Mouse (Mus musculus): ENCODE results near the gene Ppp1r21. TPM values are rescaled to one million over a fixed set of nuclear protein-coding genes. Genes with fewer than 3 reads are reported as not detected.

Gene Ppp1r21
- polyA plus RNA-seq, 1 experiment from 2014 or later = 19.6 TPM

DNA sequence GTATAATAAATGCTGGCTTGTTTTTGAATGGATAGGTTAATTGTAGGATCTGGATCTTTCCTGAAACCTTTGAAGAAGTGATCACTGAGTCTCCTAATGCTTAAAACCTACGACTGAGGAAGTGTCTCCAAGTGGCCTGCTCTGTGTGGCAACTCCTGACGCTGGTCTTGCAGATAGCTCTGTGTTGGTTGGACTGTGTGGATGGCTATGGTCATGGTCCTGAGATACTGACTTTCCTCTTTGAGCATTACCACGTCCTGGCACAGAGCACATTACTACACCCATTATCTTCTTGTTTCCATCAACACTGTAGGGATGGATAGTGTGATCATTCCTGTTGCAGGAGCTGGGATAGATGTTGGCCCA is 13.5 kb downstream of the Ppp1r21 start:
- Histone ChIP-seq H3K4me1 (ENCODE audit: control insufficient read depth, insufficient read depth, low read length) (0 out of 2 replicates have a peak, but pooled peaks cover 2% of the 10 kb centered on the region), H3K27ac (ENCODE audit: low read length) (peak overlapping the region; percentile 52; the same call in 1 of the 2 replicates), H3K36me3 (ENCODE audit: control insufficient read depth, insufficient read depth, low read length) (peaks cover 4% of the 10 kb centered on the region), H3K4me3 (replicated peaks; ENCODE audit: low read length) (no peak overlapping the region), H3K27me3 (ENCODE audit: control insufficient read depth, insufficient read depth, low read length) (no peaks in the 10 kb centered on the region), H3K9ac (ENCODE audit: low read length) (no peak overlapping the region), H3K9me3 (replicated peaks; ENCODE audit: control insufficient read depth, low read length) (no peaks in the 10 kb centered on the region), H3K4me2 (ENCODE audit: low read depth, low read length) (no peak overlapping the region)
- no peak for ATAC-seq (ENCODE audit: insufficient read depth, low FRiP score)
- 59% methylated on average over 3 of the region's 3 CpGs for WGBS

DNA sequence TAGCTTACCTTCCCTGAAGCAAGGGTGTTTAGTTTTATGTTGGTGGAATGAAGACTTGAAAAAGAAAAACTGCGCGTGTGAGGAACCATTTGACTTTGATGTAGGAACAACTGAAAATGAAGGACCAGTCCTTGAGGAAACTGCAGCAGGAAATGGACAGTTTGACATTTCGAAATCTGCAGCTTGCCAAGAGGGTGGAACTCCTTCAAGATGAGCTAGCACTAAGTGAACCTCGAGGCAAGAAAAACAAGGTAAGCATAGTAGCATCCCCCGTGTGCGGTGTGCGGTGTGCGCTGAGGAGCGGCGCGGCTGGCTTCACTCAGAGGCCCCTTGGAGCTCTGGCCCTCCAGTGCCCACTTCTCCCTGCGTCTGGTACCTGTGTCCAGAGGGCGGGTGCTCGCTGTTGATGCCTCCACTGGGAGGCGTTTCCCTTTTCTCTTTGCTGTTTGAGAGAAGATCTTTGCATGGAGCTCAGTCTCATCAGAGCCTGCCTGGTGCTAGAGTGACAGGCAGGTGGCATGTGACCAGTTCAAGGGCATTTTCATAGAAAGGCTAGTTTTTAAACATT is 15.4 kb downstream of the Ppp1r21 start:
- H3K27ac ChIP-seq (ENCODE audit: low read length) = no peak overlapping the region
- H3K36me3 ChIP-seq (ENCODE audit: control insufficient read depth, insufficient read depth, low read length) = peaks cover 11% of the 10 kb centered on the region
- no peaks in the 10 kb centered on the region for H3K9me3 ChIP-seq (replicated peaks; ENCODE audit: control insufficient read depth, low read length)
- H3K4me3 ChIP-seq (replicated peaks; ENCODE audit: low read length) = no peak overlapping the region
- no peak for ATAC-seq (ENCODE audit: insufficient read depth, low FRiP score)
- no peak overlapping the region for H3K9ac ChIP-seq (ENCODE audit: low read length)
- H3K4me2 ChIP-seq (ENCODE audit: low read depth, low read length) = no peak overlapping the region
- H3K27me3 ChIP-seq (ENCODE audit: control insufficient read depth, insufficient read depth, low read length) = no peaks in the 10 kb centered on the region
- H3K4me1 ChIP-seq (ENCODE audit: control insufficient read depth, insufficient read depth, low read length) = 0 out of 2 replicates have a peak, but pooled peaks cover 2% of the 10 kb centered on the region
- WGBS = 87% methylated on average over 15 of the region's 15 CpGs

DNA sequence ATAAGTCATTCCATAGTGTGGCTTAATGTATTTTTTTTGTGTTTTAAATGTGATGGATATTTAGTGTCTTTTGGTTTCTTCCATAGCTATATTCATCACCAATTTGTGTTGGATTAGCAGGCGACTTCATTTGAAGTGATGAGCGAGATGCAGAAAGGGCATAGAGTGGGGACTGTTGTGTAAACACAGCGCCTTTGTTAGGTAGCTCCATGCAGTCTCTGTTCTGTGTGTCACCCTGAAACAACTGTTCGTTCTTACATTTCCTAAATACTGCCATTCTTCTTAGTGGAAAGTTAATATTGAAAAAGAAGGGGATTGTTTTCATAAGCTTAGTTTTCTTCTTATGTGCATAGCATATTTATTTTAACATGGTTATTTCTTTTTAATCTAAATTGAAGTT is 16.8 kb downstream of the Ppp1r21 start:
- ATAC-seq (ENCODE audit: insufficient read depth, low FRiP score) = no peak
- Histone ChIP-seq H3K27ac (ENCODE audit: low read length) (no peak overlapping the region), H3K9ac (ENCODE audit: low read length) (no peak overlapping the region), H3K27me3 (ENCODE audit: control insufficient read depth, insufficient read depth, low read length) (no peaks in the 10 kb centered on the region), H3K36me3 (ENCODE audit: control insufficient read depth, insufficient read depth, low read length) (peaks cover 11% of the 10 kb centered on the region), H3K4me3 (replicated peaks; ENCODE audit: low read length) (no peak overlapping the region), H3K4me2 (ENCODE audit: low read depth, low read length) (no peak overlapping the region), H3K4me1 (ENCODE audit: control insufficient read depth, insufficient read depth, low read length) (0 out of 2 replicates have a peak, but pooled peaks cover 2% of the 10 kb centered on the region), H3K9me3 (replicated peaks; ENCODE audit: control insufficient read depth, low read length) (no peaks in the 10 kb centered on the region)
- WGBS = 81% methylated on average over 4 of the region's 4 CpGs

DNA sequence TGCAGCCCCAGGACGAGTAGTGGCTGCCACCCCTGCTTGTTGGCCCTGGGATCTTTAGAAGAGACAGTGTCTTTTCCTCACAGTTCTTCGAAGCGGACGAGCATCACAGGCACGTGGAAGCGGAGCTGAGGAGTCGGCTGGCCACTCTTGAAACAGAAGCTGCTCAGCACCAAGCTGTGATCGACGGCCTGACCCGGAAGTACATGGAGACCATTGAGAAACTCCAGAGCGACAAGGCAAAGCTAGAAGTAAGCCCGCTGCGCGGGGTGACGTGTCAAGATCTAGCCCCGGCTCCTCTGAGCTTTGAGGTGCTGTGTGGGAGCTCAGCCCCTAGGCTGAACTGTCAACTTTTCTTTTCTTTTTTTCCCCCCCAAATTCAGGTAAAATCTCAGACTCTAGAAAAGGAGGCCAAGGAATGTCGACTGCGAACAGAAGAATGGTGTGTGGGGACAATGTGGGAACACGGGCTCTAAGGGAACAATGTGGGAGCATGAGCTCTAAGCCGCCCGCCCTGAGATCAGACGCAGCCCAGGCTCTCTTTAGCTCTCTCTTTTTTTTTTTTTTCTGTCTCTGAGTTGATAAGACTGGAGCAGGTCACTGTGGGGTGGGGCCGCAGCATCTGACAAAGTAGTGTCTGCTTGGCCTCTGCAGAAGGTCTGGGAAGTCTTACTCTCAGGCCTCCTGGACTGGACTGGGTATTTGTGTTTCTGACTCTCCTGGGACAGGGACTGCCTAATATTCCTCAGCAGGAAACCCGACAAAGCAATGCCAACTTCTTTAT is 19.7 kb downstream of the Ppp1r21 start:
- no peak for ATAC-seq (ENCODE audit: insufficient read depth, low FRiP score)
- H3K36me3 ChIP-seq (ENCODE audit: control insufficient read depth, insufficient read depth, low read length) = peaks cover 15% of the 10 kb centered on the region
- H3K9me3 ChIP-seq (replicated peaks; ENCODE audit: control insufficient read depth, low read length) = no peaks in the 10 kb centered on the region
- no peak overlapping the region for H3K9ac ChIP-seq (ENCODE audit: low read length)
- no peak overlapping the region for H3K4me3 ChIP-seq (replicated peaks; ENCODE audit: low read length)
- WGBS = 80% methylated on average over 24 of the region's 24 CpGs
- H3K4me1 ChIP-seq (ENCODE audit: control insufficient read depth, insufficient read depth, low read length) = peaks cover 7% of the 10 kb centered on the region; the same call in 1 of the 2 replicates
- no peak overlapping the region for H3K4me2 ChIP-seq (ENCODE audit: low read depth, low read length)
- no peaks in the 10 kb centered on the region for H3K27me3 ChIP-seq (ENCODE audit: control insufficient read depth, insufficient read depth, low read length)
- no peak overlapping the region for H3K27ac ChIP-seq (ENCODE audit: low read length)

DNA sequence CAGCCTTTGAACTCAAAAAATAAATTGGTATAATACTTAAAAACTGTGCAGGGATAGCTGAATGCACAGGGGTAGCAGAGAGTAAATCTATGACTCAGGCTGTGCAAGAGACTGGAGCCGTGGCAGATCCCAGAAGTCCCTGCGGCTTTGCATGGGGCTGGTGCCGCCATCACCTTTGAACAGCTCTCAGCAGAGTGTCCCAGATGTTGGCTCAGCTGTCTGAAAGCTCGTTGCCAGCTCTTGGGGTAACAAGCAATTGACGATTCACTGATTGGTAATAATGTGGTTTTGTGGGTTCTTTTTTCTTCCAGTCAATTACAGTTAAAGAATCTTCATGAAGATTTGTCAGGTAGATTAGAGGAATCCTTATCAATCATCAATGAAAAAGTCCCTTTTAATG is 20.4 kb downstream of the Ppp1r21 start:
- Histone ChIP-seq H3K27ac (ENCODE audit: low read length) (no peak overlapping the region), H3K9me3 (replicated peaks; ENCODE audit: control insufficient read depth, low read length) (no peaks in the 10 kb centered on the region), H3K4me2 (ENCODE audit: low read depth, low read length) (no peak overlapping the region), H3K9ac (ENCODE audit: low read length) (no peak overlapping the region), H3K27me3 (ENCODE audit: control insufficient read depth, insufficient read depth, low read length) (no peaks in the 10 kb centered on the region), H3K4me1 (ENCODE audit: control insufficient read depth, insufficient read depth, low read length) (peaks cover 7% of the 10 kb centered on the region; the same call in 1 of the 2 replicates), H3K36me3 (ENCODE audit: control insufficient read depth, insufficient read depth, low read length) (peaks cover 13% of the 10 kb centered on the region), H3K4me3 (replicated peaks; ENCODE audit: low read length) (no peak overlapping the region)
- no peak for ATAC-seq (ENCODE audit: insufficient read depth, low FRiP score)
- WGBS = 67% methylated on average over 5 of the region's 5 CpGs

DNA sequence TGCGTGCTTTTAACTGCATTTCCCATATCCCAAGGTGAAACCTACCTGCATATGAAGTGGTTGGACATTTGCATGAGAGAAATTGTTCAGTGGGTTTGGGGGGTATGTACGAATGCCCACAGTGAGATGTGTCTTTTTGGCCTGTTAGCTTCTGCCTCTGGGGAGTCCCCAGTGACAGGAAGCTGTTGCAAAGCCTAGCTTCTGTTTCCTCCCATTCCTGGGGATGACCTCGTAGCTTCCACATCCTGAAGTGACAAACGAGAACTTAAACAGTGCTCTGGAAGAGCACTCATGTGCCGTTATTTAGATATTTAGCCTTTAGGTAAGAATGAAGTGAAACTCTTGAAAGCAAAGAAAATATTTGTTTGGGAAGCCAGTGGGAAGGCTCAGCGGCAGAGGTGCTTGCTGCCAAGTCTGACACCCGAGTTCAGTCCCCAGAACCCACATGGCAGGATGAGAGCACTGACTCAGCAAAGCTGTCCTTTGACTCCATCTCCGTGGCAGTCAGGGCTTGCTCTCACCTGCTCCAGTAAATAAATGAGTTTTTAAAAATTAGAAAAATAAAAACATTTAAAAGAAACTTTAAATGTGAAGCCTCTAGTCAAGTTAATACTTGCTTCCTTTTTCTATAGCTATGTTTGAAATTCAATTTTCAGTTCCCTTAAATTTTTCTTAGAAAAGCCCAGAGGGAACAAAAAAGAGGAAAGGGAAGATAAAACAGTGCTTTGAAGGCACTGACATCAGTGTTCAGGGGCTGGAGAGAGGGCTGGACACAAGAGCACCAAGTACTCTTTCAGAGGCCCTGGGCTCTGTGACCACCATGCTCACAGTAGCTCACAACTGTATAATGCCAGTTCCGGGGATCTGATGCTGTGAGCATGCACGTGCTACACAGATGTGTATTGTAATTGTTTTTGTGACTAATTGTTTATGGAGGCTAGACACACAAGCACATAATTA is 21.3 kb downstream of the Ppp1r21 start:
- no peak overlapping the region for H3K4me3 ChIP-seq (replicated peaks; ENCODE audit: low read length)
- no peak overlapping the region for H3K4me2 ChIP-seq (ENCODE audit: low read depth, low read length)
- H3K27me3 ChIP-seq (ENCODE audit: control insufficient read depth, insufficient read depth, low read length) = no peaks in the 10 kb centered on the region
- peaks cover 7% of the 10 kb centered on the region; the same call in 1 of the 2 replicates for H3K4me1 ChIP-seq (ENCODE audit: control insufficient read depth, insufficient read depth, low read length)
- H3K9ac ChIP-seq (ENCODE audit: low read length) = no peak overlapping the region
- no peak overlapping the region; the same call in 1 of the 2 replicates for H3K27ac ChIP-seq (ENCODE audit: low read length)
- no peaks in the 10 kb centered on the region for H3K9me3 ChIP-seq (replicated peaks; ENCODE audit: control insufficient read depth, low read length)
- ATAC-seq (ENCODE audit: insufficient read depth, low FRiP score) = no peak
- H3K36me3 ChIP-seq (ENCODE audit: control insufficient read depth, insufficient read depth, low read length) = peaks cover 17% of the 10 kb centered on the region
- WGBS = 52% methylated on average over 10 of the region's 10 CpGs

DNA sequence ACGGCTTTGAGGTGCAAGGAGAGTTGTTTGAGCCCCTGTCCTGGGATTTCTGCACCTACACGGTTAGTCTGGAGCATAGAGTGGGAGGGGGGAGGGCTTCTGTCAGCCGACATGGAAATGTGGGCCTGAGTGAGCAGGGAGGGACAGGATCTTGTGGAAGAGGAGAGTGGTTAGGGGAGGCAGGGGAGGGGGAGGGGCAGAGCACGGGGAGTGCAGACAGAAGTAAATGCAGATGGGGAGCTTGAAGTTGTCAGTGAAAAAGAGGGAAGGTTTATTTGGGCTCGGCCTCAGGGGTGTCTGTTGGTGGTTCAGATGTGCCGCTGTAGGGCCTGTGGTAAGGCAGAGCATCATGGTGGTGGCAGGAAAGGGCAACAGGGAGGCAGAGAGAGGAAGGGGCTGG is 22.6 kb downstream of the Ppp1r21 start:
- H3K27ac ChIP-seq (ENCODE audit: low read length) = peak overlapping the region; percentile 10; the same call in 1 of the 2 replicates
- no peak for ATAC-seq (ENCODE audit: insufficient read depth, low FRiP score)
- peaks cover 17% of the 10 kb centered on the region for H3K36me3 ChIP-seq (ENCODE audit: control insufficient read depth, insufficient read depth, low read length)

DNA sequence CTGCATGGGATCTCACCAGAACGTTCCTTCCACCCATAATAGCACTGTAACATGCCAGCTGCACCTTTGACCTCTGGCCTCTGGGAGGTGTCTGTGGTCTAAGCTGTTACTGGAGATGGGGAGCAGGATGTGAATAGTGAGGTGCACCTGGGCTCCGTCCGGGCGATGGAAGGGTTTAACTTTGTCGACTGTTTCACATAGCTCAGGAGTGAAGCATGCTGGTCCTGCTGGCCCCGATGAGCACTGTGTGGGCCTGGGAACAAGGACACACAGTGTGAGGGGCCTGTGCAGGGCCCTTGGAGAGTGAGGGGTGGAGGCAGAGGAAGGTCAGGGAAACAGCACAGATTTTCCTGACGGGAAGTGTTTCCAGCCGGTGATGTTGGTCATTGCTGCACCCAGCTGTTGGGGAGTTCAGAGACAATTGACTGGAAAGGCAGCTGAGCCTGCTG is 23.1 kb downstream of the Ppp1r21 start:
- Histone ChIP-seq H3K27ac (ENCODE audit: low read length) (peak overlapping the region; percentile 10; the same call in 1 of the 2 replicates), H3K27me3 (ENCODE audit: control insufficient read depth, insufficient read depth, low read length) (no peaks in the 10 kb centered on the region), H3K4me3 (replicated peaks; ENCODE audit: low read length) (no peak overlapping the region), H3K9me3 (replicated peaks; ENCODE audit: control insufficient read depth, low read length) (no peaks in the 10 kb centered on the region), H3K9ac (ENCODE audit: low read length) (no peak overlapping the region), H3K4me1 (ENCODE audit: control insufficient read depth, insufficient read depth, low read length) (peaks cover 7% of the 10 kb centered on the region), H3K36me3 (ENCODE audit: control insufficient read depth, insufficient read depth, low read length) (peaks cover 17% of the 10 kb centered on the region; the same call in 1 of the 2 replicates), H3K4me2 (ENCODE audit: low read depth, low read length) (no peak overlapping the region)
- no peak for ATAC-seq (ENCODE audit: insufficient read depth, low FRiP score)
- 37% methylated on average over 8 of the region's 8 CpGs for WGBS

More for the DNA sequence above, 22.6 kb downstream of the Ppp1r21 start:
- Histone ChIP-seq H3K4me3 (replicated peaks; ENCODE audit: low read length) (no peak overlapping the region), H3K4me1 (ENCODE audit: control insufficient read depth, insufficient read depth, low read length) (peaks cover 7% of the 10 kb centered on the region; the same call in 1 of the 2 replicates), H3K4me2 (ENCODE audit: low read depth, low read length) (no peak overlapping the region), H3K27me3 (ENCODE audit: control insufficient read depth, insufficient read depth, low read length) (no peaks in the 10 kb centered on the region), H3K9ac (ENCODE audit: low read length) (no peak overlapping the region), H3K9me3 (replicated peaks; ENCODE audit: control insufficient read depth, low read length) (no peaks in the 10 kb centered on the region)
- 30% methylated on average over 6 of the region's 6 CpGs for WGBS
